Mouse (Mus musculus) inflammation-experienced regulatory T-cells (primary cell): ENCODE measurements around the gene Gm9918. TPM values are rescaled to one million over a fixed set of nuclear protein-coding genes. Genes with fewer than 3 reads are reported as not detected.

Source experiments
- polyA plus RNA-seq, 2 experiments: library from polyadenylated mRNA; unstranded; fragments of 100-300 nt; shearing (Covaris generic); gene quantifications; one replicate each; pipeline ENCODE4 v1.2.1; 2017

The Gm9918 gene
- under 1 TPM in 1 of 2 experiments, not detected in 1; 0.34 TPM for polyA plus RNA-seq

DNA sequence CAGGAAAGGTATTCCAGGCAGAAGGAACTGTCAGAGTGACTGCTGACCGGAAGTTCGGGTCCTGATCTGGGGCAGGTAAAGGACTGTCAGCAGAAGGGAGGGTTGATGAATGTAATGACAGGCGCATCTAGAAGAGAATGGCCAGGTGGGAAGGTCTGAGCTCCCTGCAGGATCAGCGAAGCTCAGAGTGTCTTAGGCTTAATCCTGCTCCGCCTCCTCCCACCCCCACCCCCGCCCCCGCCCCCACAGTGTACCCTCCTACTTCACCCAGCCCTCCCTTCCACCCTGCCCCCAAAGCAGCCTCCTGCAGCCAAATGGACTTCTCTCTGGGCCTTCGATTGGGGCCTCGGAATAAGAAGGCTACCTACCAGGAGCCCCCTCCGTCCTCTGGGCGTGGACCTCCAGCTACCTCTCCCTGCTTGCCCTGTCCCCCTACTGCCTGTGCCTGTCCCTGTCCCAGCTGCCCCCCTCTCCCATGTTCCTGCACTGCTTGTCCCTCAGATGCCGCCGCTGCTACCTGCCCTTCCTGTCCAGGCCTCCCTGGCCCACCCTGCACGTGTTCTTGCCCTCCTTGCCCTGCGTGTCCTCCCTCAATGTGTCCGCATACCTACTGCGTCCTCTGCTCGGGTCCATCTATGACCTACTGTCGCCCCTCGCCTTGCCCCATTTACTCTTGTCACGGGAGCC, at the start of gene Gm9918:
Gm9918 (plus strand) TSS at position 290 of the 687 bp plus-strand sequence.

GRCm38 (mm10) chr15:102231748-102232147, 38.6 kb upstream of the Gm9918 start, which contains the start of gene Itgb7:
Gene Itgb7, minus strand, starts transcription at chr15:102231944.

DNA sequence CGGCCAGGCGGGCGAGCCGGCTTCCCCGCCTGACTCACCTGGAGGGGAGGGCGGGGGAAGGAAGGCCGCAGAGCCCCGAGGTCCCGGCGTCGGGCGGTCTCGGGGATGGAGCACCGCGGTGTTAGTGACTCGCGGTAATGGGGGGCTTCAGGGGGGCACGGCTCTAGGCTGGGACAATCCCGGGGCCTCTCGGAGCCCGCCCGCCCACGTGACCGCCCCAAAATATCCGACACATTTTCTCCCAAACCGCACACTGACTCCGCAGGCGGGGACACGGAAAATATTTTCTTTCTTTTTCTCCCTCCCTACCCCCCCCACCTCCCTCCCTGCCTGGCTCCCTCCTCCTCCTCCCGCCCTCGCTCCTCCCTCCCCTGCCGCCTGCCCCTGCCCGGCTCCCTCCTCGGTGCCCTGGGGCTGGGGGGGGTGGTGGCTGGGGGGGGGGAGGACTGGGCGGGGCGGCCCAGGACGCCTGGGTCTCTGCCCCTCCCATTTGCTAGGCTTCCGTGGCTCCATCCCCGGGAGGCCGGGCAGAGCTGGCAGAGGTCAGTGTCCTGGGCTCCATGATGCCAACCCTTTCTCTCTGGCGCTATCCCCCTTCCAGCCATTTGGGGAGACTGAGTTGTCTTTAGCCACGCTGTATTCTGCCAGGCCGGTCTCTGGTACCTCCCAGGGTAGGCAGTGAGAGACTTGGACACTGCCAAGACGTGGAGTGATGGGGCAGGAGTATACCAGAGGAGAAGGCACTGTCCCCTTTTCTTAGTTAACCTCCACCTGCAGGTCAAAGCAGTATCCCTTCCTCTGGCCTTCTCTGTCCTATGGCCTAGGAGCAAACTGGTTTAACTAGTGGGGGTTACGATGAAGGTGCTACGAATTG, 12.9 kb upstream of the Gm9918 start, which contains the start of gene Rarg:
Rarg (minus strand) TSS at position 316 of the 874 bp plus-strand sequence.

GRCm38 (mm10) chr15:102279092-102279782, 8.9 kb downstream of the Gm9918 start, which contains the start of gene Mfsd5:
Gene Mfsd5, plus strand, starts transcription at chr15:102279454.

DNA sequence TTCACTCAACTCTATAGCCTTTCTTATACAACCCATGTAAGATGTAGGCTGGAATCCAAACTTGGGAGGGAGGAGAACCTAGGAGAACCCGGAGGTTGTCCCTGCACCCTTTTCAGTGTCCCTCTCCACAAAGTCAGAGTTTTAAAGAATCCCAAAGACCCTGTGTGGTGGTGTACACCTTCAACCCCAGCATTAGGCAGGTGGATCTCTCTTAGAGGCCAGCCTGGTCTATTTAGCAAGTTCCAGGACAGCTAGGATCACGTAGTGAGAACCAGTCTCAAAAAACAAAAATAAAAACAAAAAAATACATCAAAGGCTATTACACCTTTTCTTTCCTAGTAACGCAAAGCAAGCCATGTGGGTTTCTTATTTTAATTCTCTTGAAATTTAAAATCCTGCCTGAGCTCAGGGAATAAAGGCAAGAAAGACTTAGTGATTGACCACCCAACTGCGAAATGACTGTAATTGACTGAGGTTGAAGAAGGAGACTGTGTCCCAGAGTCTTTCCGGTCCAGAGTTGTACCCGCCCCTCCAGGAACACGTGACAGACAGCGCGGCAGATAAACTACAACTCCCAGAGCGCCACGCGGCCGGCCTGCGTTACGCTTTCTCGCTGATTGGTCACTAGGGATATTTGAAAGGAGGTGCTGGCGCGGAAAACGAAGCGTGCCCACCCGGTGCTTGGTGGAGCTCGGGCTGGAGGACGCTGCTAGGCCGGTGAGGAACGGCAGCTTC, 25.4 kb downstream of the Gm9918 start, which contains the start of gene Espl1:
Espl1 (plus strand) TSS at position 634 of the 735 bp plus-strand sequence.

Other genes with a start within 250 kb of the Gm9918 start
- 1 to 10 TPM in 1 of 2 experiments, under 1 TPM in 1; 0.71 to 6.2 TPM for gene Krt18, start 242.4 kb upstream of the Gm9918 start, polyA plus RNA-seq
- gene Eif4b, start 196.8 kb upstream of the Gm9918 start, polyA plus RNA-seq: 10 to 100 TPM; 96.9 to 97.9 TPM
- 1 to 10 TPM; 2.7 to 3.6 TPM for gene Tns2, start 170.2 kb upstream of the Gm9918 start, polyA plus RNA-seq
- 10 to 100 TPM; 55.1 to 62.1 TPM for gene Spryd3, start 134.3 kb upstream of the Gm9918 start, polyA plus RNA-seq
- gene Igfbp6, start 126.2 kb upstream of the Gm9918 start, polyA plus RNA-seq: 1 to 10 TPM in 1 of 2 experiments, not detected in 1; 1.7 TPM
- 1 to 10 TPM; 2.2 TPM for gene Soat2, start 120.0 kb upstream of the Gm9918 start, polyA plus RNA-seq
- gene Zfp740, start 67.3 kb upstream of the Gm9918 start, polyA plus RNA-seq: 100 to 1,000 TPM in 1 of 2 experiments, 10 to 100 TPM in 1; 94.4 to 103 TPM
- gene Csad, start 65.8 kb upstream of the Gm9918 start, polyA plus RNA-seq: 10 to 100 TPM; 23.9 to 26.0 TPM
- 1,000 to 10,000 TPM; 1,270 to 1,388 TPM for gene Itgb7, start 38.6 kb upstream of the Gm9918 start, polyA plus RNA-seq
- 10 to 100 TPM; 37.3 to 41.8 TPM for gene Rarg, start 13.0 kb upstream of the Gm9918 start, polyA plus RNA-seq
- 100 to 1,000 TPM; 101 to 121 TPM for gene Mfsd5, start 8.9 kb downstream of the Gm9918 start, polyA plus RNA-seq
- gene Espl1, start 25.7 kb downstream of the Gm9918 start, polyA plus RNA-seq: 1 to 10 TPM in 1 of 2 experiments, under 1 TPM in 1; 0.60 to 1.9 TPM
- gene Pfdn5, start 55.6 kb downstream of the Gm9918 start, polyA plus RNA-seq: 100 to 1,000 TPM; 410 to 478 TPM
- gene Myg1, start 61.1 kb downstream of the Gm9918 start, polyA plus RNA-seq: 10 to 100 TPM; 81.7 to 90.3 TPM
- gene Aaas, start 80.2 kb downstream of the Gm9918 start, polyA plus RNA-seq: 10 to 100 TPM; 50.8 to 79.0 TPM
- under 1 TPM in 1 of 2 experiments, not detected in 1; 0.33 TPM for gene Sp7, start 96.6 kb downstream of the Gm9918 start, polyA plus RNA-seq
- gene Sp1, start 135.6 kb downstream of the Gm9918 start, polyA plus RNA-seq: 10 to 100 TPM; 14.5 to 14.9 TPM
- under 1 TPM; 0.38 to 0.94 TPM for gene Amhr2, start 174.8 kb downstream of the Gm9918 start, polyA plus RNA-seq
- 100 to 1,000 TPM; 513 to 642 TPM for gene Prr13, start 188.5 kb downstream of the Gm9918 start, polyA plus RNA-seq
- 100 to 1,000 TPM in 1 of 2 experiments, 10 to 100 TPM in 1; 95.8 to 136 TPM for gene Pcbp2, start 200.0 kb downstream of the Gm9918 start, polyA plus RNA-seq
- not detected for gene Gm10337, start 233.2 kb downstream of the Gm9918 start, polyA plus RNA-seq
- 1 to 10 TPM; 8.9 to 9.2 TPM for gene Map3k12, start 246.5 kb downstream of the Gm9918 start, polyA plus RNA-seq
- 10 to 100 TPM; 50.6 to 57.9 TPM for gene Tarbp2, start 247.6 kb downstream of the Gm9918 start, polyA plus RNA-seq